ENCODE assay signal across 16 mouse cellular contexts in genomic region chr10:39378025-39378603, GRCm38 (mm10). TPM values are rescaled to one million over a fixed set of nuclear protein-coding genes. Genes with fewer than 3 reads are reported as not detected.
DNase-seq lines count a peak whose midpoint lies in the region; TF ChIP-seq lines count a peak whose summit lies in the region.
"Had no signal": no experiment of that assay in that cellular context is flagged by ENCODE, and none has a peak within 500 bp of the region (broad histone marks: within the 10 kb centered on the region; RNA-seq: fewer than 3 reads in every experiment).

No protein-coding gene starts in this region.

- H3K27ac ChIP-seq in left cerebral cortex, adult 2 months = peak overlapping the region; percentile 28; the same call in 1 of the 2 replicates
- H3K27ac ChIP-seq: forebrain, embryonic 12.5 days; heart, embryonic 13.5 days; hindbrain, embryonic 14.5 days; midbrain, embryonic 12.5 days had no signal

- H3K4me3 ChIP-seq in left cerebral cortex, adult 2 months = no peak overlapping the region
- H3K4me3 ChIP-seq: forebrain, embryonic 12.5 days; heart, embryonic 13.5 days; midbrain, embryonic 12.5 days; myocyte had no signal

- peak; percentile 3 for DNase-seq in cerebellum, adult 9-10 months
- DNase-seq in cerebellum, postnatal 10 days = no peak
- DNase-seq in left cerebral cortex, adult 2 months (ENCODE audit: extremely low spot score in 1 of 2, low spot score in 2 of 2) = no peak
- DNase-seq in left cerebral cortex, postnatal 10 days (ENCODE audit: extremely low spot score in 1 of 2, low spot score in 2 of 2) = no peak
- peak; percentile 48 to 57 for DNase-seq in adrenal gland, postnatal 36 days
- DNase-seq in testis, postnatal 10 days (ENCODE audit: low spot score) = peak; percentile 51
- no peak for DNase-seq in right cerebral cortex, postnatal 10 days (ENCODE audit: low spot score in 2 of 2)
- DNase-seq: kidney, adult 8-10 months; lung, postnatal 14 days; thymus, postnatal 4 days had no signal

- TF ChIP-seq CTCF in left cerebral cortex, adult 2 months (IDR thresholded peaks at IDR 0.05) = no peak

- intact Hi-C loops in left cerebral cortex, adult 2 months (cut with DNase I) = loop anchor here (5.0 kb wide), 1 partner anchor 129 kb away; no protein-coding TSS in a partner anchor
- intact Hi-C loops in left cerebral cortex, postnatal 10 days (cut with DNase I) = no loop called here

RNA-seq across cellular contexts. Expression of gene Fyn, which starts 9.5 kb away (rescaled TPM):
- 100 to 1,000 TPM; 116 to 117 TPM for total RNA-seq in left cerebral cortex, adult 2 months (2021)
- total RNA-seq in left cerebral cortex, postnatal 10 days (2021) = 100 to 1,000 TPM; 176 to 188 TPM
- 10 to 100 TPM; 44.8 to 69.9 TPM for total RNA-seq in adrenal gland, postnatal 36 days (2021)
- total RNA-seq: MEL had no signal

Comparison
In these comparisons a context has a peak if more than half of its experiments do, and no peak if none do; other contexts are left out.
1. DNase-seq: peak in cerebellum, adult 9-10 months (single experiment), adrenal gland, postnatal 36 days (2 of 2) and testis, postnatal 10 days (single experiment); none in cerebellum, postnatal 10 days (0 of 2), left cerebral cortex, adult 2 months (0 of 2), left cerebral cortex, postnatal 10 days (0 of 2) and right cerebral cortex, postnatal 10 days (0 of 2).